Mouse (Mus musculus) layer of hippocampus, postnatal 14 days (tissue): ENCODE results near the gene Atg5. TPM values are rescaled to one million over a fixed set of nuclear protein-coding genes. Genes with fewer than 3 reads are reported as not detected.
A peak's percentile ranks its signal among the peaks of the same experiment; 100 is the strongest.

Experiments
- DNase-seq, 2 experiments: peaks; one replicate each; pipeline ENCODE4 v3.0.0; 2021 to 2022; ENCODE audit warnings: low spot score in 2 of 2, mixed read lengths in 1 of 2
- long read RNA-seq, 2 experiments: library from polyadenylated mRNA; stranded (forward); transcript quantifications; one replicate each; pipeline ENCODE4 v2.0.0; 2021
- total RNA-seq, 2 experiments: library from RNA; stranded (reverse); gene quantifications; 2 replicates each; pipeline ENCODE4 v1.2.3; 2021

Atg5 gene
- total RNA-seq, result 10 to 100 TPM; 22.0 to 22.7 TPM
- long read RNA-seq, experiment 1, transcript Atg5-201 (8 exons, 2,352 nt), result major isoform, 27 of 34 reads
- long read RNA-seq, experiment 1, partial matches to known transcripts, result 1 of 34 reads
- long read RNA-seq, experiment 1, other reads (novel, unspliced or antisense), result 6 of 34 reads
- long read RNA-seq, experiment 2, transcript Atg5-201 (8 exons, 2,352 nt), result major isoform, 45 of 51 reads
- long read RNA-seq, experiment 2, partial matches to known transcripts, result 1 of 51 reads
- long read RNA-seq, experiment 2, other reads (novel, unspliced or antisense), result 5 of 51 reads

DNA sequence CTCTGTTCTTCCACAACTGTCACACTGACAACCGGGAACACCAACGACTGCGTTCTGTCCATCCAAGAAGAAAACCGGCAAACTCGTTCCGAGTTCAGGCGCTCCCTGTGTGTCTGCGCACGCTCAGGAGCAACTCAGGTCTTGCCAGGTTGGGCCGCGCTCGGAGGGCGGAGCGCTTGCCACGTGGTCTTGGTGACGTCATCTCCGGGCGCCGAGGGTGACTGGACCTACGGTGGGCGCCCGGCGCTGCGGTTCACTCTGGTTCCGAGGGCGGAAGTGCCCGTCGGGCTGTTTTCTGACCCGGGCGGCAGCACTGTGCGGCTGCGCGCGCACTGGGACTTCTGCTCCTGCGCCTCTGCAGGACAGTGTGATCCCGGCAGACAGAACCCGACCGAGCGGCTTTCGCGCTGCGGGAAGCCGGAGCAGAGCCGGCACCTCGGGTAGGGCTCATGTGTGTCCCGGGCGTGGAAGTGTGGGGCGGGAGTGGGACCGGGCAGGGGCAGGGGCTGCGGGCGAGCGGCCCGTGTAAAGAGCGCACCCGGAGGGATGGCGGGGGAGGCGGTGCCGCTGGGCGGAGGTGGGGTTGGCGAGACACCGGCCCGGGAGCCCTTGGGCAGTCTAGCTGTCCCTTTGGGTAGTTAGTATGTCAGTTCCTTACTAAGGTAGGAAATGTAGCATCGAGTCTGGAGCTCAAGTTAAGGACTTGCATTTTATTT, at the start of gene Atg5:
Atg5 (plus strand) TSS at position 214 of the 716 bp plus-strand sequence.
- DNase-seq, result peak; percentile 97 to 99

DNA sequence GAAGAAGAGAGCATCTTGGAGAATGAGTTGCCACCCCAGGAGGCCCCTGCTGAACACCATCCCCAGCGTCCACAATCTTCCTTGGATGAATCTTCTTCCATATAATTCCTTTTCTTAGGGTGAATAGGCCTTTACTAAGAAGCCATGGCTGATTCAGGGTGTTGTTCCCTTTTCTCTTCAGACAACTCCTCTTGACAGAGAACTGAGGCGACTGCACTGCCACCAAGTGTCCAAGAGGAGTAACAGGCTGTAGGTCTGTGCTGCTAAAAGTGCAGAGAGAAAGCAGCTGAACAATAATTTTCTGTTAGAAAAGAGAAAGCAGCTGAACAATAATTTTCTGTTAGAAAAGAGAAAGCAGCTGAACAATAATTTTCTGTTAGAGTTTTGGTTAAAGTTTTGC, 49.1 kb upstream of the Atg5 start:
- peak in 1 of 2 experiments; percentile 6 for DNase-seq

DNA sequence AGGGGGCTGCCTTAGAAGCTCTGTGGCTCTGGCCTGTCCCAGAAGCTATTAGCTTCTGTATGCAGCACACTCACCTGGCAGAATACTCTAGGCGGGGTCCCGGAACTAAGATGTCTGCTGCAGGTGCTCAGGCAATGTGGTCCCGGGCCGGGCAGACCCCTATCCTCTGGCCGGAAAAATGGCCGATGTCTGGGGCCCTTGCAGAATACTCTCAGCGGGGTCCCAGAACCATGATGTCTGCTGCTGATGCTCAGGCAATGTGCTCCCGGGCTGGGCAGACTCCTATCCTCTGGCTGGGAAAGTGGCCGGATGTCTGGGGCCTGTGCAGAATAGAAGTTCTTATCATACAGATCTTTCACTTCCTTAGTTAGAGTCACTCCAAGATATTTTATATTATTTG, 43.8 kb upstream of the Atg5 start:
- DNase-seq, result no peak

DNA sequence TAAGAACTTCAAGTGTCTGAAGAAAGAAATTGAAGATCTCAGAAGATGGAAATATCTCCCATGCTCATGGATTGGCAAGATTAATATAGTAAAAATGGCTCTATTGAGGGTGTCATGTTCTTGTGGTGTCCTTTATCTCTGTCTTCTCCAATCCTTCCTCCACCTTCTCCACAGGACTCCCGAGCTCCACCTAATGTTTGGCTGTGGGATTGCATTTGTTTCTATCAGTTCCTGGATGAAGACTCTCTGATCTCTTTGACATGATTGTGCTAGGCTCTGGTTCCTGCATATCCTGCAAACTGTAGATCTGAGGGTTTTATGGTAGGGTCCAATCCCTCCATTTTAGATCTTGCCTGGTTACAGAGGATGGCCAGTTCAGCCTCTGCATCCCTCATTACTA, 34.8 kb upstream of the Atg5 start:
- peak in 1 of 2 experiments; percentile 9 for DNase-seq

DNA sequence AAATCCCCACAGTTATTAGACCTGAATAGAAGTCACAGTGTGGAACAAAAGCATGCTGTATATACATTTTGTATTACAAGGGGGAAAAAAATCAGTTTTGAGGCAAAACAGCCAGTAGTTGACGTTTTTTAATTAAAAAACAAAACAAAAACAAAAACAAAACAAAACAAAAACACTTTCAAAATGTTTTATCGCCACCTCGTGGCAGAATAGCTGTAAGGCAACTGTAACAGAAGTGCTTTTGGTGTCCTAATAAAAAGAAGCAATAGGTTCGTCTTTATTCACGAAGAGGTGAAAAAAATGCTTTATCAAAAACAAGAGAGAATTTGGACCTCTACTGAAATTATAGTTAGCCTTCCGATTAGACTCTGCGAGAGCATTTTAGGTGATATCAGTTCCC, 32.9 kb upstream of the Atg5 start:
- peak in 1 of 2 experiments; percentile 9 for DNase-seq

DNA sequence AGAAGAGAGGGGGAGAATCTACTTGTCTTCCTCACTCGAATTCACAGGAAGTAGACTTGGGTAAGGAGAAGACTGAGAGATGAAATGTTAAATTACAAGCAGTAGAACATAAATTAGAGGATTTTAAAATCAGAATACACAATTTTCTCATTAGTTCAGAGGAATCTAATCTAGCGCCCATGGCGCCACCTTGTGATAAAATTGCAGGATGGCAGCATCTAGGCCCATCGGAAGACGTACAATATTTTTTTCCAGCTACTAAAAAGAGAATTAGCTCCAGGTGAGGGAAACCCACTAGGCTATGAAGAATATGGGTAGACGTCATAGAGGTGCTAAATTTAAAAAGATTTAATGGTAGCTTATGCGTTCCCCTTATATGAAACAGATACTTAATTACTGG, 11.5 kb upstream of the Atg5 start:
- DNase-seq, result no peak

DNA sequence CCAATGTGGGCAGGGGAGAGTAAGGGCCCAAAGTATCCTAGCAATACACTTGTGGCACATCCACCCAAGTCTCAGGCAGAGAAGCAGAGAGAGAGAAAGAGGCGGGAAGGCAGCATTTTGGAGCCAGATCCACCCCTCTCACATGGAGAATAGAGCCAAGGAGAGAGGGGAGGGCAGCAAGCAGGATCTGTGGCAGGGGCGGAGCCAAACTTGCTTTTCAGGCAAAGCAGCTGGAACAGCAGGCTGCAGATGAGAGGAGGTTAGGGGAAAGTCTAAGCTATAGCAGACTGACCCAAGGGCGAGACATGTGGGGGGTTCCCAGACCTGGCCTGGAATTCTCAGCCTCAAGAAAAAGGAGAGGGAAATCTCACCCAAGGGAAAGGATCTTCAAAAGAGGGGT, 2.3 kb upstream of the Atg5 start:
- DNase-seq, result no peak

DNA sequence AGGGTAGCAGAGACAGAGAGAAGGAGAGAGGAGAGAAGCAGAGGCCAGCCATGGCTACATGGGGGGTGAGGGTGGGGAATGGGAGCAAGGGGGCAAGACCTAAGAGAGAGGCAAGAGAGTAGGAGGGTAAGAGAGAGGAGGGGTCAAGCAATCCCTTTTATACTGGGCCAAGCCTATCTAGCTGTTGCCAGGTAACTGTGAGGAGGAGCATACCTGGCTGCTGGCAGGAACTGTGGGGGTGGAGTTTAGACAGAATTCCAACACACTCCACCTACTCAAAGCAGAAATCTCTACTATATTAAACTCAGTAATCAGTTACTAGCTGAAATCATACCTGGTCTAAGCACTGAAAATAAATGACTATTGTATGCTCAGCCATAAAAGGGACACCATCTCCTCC, 1.6 kb upstream of the Atg5 start:
- DNase-seq, result no peak

DNA sequence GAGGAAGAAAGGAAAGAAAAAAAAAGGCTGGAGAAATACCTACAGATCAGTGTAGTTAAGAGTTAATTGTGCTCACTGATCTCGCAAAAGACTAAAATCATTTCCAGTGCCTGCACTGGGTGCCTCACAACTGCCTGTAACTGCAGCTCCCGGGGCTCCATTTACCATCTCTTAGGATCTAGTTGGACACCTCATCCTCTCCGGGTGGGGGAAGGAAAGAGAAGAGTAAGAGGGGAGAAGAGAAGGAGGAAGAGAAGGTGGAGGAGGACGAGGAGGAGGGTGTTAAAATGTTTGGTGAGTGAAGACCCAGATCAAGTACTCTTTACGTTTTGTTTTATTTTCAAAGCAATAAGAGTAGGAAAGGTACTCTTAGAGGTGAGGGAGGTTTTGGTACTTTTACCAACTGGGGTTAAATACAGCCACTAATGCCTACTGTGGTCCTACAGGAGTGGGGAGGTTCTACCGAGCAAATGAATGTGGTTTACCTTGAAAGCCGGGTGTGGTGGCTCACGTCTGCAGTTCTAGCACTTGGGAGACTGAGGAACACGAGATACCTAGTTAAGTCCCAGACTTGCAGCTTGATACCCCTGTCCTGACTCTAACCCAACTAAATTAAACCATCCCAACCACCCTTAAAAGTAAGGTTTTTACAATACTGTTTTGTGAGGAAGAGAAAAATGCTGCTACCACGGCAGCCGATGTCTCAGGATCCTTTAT, 574 bp upstream of the Atg5 start:
- DNase-seq, result no peak

DNA sequence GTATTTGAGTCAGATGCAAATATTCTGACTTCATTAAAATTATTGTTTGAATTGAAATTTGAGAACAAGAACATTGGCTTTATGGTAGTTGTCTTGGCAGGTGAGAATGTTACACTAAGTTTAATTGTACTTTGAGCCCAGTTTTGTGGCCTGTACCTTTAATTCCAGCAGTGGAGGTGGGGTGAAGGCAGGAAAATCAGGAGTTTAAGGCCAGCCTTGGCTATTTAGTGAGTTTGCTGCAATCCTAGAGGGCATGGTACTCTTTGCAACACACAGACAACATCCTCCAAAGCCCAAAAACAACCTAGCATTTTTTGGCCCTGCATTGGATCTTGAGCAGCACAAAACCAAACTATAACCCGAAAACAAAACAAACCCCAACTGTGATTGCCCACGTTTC, 1.1 kb downstream of the Atg5 start:
- no peak for DNase-seq

DNA sequence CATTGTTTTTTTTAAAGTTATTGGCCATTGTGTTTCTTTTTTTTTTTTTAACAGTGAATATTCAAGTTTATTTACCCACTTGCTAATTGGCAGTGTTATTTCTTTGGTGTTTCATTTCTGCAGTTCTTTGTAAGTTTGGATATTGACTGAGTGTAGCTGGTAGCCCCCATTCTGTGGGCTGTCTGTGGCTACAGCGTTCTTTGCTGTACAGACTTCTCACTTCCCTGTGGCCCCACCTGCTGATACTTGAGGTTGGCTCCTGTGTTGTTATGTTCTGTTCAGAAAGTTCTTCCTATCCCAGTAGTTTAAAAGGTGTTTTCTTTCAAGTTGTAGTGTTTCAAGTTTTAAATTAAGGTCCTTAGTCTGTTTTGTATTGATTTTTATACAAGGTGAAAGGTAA, 14.2 kb downstream of the Atg5 start:
- no peak for DNase-seq

DNA sequence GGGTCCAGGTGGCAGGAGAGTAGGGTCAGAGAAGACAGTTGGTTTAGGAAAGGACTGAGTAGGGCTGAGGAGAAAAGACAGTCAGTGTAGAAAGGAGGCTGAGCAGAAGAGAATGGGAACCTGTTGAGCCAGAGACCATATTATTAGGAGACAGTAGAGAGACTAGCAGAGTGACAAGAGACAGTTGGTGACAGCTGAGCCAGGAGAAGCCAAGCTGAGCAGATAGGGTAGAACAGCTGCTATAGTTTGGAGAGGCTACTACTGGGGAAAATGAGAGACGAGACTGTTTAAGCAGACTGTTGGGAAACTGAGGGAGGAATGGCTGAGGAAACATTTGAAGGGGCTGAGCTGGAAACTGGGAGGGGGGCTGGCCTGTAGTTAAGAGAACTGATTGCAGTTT, 16.9 kb downstream of the Atg5 start:
- peak; percentile 13 to 57 for DNase-seq

DNA sequence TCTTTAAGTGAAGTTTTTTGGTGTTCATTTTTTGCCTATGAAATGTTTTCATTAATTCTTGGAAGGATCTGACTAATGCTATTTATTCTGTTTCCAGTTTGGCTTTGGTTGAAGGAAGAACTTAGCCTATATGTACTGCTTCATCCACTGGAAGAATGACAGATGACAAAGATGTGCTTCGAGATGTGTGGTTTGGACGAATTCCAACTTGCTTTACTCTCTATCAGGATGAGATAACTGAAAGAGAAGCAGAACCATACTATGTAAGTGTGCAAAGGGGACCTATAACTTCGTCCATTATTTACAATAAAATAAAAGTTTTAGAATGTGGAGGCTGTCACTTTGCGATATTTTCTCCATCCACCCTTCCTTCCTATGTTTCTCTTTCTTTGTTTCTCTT, 17.8 kb downstream of the Atg5 start:
- no peak for DNase-seq

DNA sequence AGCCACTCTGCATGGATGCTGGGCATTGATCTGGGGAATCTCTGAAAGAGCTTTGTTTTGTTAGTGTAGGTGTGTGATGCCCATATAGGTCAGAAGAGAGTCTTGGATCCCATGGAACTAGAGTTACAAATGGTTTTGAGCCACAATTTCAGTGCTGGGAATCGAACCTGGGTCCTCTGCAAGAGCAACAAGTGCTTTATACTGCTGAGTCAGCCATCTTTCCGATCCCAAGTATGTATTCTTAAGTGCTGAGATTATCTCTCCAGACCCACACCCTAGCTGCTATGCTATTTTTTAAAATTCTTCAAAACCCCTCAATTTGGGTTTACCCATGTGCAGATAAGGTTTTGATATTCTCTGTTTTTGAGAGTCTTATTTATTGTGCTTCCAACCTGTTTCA, 22.7 kb downstream of the Atg5 start:
- no peak for DNase-seq

DNA sequence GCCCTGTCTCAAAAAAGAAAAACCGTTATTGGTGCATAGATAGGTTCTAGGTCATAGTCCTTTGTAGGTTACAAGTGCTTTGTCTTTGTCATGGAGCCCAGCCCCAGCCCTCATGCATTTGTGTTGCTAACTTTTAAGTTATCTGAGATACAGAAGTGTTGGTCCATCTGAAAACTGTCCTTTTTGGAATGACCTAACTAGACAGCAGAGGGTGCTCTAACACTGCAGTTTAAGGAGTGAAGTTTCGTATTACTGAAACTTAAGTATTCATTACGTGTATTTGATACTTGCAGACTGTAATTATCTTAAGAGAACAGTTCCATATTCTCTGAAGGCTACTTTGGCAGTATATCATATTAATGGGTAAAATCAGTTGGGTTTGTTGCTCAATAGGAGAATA, 24.0 kb downstream of the Atg5 start:
- DNase-seq, result peak in 1 of 2 experiments; percentile 42

DNA sequence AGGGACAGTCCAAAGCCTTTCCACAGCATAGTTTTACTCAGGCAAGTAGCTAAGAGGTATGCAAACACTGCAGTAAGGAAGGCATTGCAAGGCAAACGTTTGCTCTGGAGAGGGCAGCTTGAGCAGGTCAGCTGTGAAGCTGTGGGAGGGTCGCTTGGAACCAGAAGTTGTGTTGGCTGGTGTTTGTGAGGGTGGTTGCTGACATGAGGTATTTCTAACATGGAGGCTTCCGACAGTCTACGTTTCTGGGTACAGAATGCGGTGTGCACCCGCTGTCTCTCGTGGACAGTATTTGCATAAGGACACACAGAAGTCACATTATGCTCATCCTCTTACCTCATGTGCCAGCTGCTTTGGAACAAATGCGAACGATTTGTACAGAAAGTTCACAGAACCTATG, 31.0 kb downstream of the Atg5 start:
- no peak for DNase-seq

DNA sequence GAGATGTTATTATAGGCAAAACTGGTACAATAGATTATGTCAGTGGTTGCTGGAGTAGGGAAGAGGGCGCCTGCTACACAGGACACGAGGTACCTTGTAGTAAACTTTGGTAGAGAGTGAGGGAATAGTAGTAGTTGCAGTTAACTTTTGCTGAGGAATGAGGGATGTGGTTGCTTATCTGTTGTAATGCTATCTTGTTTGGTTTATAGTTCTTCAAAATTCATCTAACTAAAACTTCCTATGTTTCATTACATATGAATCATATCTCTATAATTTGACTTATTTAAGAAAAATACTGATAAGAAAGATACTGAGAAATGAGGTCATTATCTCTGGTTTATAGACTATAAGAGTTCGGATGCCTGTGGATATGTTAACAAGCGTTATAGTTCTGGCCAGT, 31.9 kb downstream of the Atg5 start:
- no peak for DNase-seq

DNA sequence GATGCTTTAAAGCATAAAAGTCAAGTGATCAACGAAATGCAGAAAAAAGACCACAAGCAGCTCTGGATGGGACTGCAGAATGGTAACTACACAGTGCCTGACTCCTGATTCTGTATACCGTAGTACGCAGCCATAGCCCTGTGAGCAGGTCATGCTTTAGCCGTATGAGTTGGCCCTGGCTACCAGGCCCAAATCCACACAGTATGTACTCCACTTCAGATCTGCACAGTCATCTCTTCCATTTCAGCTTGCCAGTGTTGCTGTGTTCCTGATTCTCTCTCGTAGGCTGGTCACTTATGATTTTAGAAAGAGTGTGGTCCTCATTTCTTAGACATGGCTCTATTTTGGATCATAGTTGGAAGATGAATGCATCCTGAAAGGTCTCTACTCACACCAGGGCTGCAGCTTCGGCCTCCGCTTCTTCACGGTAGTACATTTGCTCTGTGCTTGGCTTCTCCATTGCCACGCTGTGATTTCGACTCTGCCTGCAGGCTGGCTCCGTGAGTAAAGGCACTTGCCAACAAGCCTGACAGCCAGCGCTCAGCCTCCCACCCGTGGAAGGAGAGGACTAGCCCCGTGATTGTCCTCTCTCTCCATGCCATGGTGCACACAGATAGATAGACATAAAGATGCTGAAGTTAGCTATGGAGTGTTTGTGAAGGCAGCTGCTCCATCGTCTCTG, 35.6 kb downstream of the Atg5 start:
- DNase-seq, result peak in 1 of 2 experiments; percentile 24

DNA sequence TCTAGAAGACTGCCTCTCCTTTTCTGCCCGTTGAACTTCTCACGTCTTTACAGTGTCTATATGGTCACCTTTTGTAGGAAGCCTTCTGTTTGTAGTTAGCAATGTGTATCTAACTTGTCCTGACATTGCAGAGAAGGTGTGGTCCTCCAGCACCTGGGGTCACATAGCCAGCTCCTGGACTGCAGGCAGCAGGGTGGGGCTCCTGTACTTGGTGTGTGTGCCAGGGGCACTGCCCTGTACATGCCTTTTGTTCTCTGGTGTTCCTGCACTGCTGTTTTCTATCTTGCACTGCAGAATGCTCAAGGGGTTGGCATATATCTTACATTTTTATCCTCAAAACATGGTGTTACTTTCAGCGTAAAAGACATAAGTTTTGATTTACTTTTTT, 36.2 kb downstream of the Atg5 start:
- no peak for DNase-seq

DNA sequence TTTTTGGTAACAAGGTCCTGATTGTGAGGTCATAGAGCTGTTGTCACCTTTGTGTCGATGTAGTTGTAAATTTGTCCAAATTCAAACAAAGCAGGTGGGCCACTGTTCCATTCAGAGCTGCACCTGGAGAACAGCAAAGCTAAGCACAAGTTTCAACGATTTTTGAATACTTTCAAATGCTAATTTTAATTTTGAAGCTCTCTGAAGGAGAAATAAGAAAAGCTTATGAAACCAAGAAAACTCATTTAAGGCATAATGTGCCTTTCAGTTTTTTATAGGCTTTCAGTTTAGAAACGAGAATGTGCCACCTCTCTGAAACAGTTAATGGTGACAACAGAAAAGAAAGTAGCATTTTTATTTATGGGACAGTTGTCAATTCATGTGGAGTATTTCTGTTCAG, 36.7 kb downstream of the Atg5 start:
- DNase-seq, result no peak

DNA sequence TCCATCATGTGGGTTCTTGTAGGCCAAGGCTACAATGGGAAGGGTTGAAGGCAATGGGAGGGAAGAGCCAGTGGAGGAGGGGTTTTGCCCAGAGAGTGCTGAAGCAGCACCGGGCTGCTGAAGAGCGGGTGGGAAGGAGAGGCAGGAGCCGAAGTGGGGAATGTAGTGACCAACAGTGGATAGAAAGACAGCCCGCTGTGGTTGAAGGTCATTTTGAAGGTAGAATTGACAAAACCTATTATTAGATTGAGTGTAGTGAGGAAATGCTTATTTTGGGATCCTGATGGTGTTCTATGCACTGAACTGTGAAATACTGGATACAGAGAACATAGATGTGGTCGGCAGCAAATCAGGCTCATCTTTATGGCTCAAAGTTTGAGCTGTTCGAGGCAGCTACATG, 38.1 kb downstream of the Atg5 start:
- DNase-seq, result no peak

DNA sequence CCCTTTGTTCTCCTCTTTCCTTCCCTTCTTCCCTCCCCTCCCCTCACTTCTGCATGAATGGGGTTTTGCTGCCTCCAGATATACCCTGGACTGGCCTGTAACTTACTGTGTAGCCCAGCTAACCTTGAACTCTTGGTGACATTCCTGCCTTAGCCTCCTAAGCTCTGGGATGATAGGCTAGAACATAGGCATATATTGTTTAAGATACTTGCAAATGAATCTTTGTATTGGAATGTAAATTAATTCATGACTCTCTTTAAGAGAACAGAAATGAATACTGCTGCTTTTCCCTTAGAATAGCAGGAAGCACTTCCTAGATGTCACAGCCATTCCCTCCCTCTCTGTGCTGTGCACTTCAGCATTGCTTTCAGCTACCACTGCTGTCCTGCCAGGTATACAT, 40.1 kb downstream of the Atg5 start:
- no peak for DNase-seq
